Mouse (Mus musculus) liver, embryonic 13.5 days (tissue): ENCODE measurements around the gene Sh2b3. TPM values are rescaled to one million over a fixed set of nuclear protein-coding genes. Genes with fewer than 3 reads are reported as not detected.

ENCODE experiments used
- ATAC-seq: fragments of 200-750 bp; cut with Nextera tagmentation; 2 replicates; pipeline ENCODE4 v1.8.0; 2017; ENCODE audit warnings: low read depth, mild to moderate bottlenecking, moderate number of reproducible peaks, moderate library complexity
- DNase-seq: peaks from one replicate; pipeline ENCODE4 v3.0.0; 2022
- H3K27ac ChIP-seq: fragments of 300-500 bp; sonication (generic); 2 replicates; pipeline ENCODE4 v1.5.1; 2015; ENCODE audit warnings: moderate library complexity, mild to moderate bottlenecking, inconsistent platforms
- H3K27me3 ChIP-seq: fragments of 300-500 bp; sonication (generic); 2 replicates; pipeline ENCODE4 v1.6.1; 2015; ENCODE audit warnings: mild to moderate bottlenecking, inconsistent platforms
- H3K36me3 ChIP-seq: fragments of 300-500 bp; sonication (generic); 2 replicates; pipeline ENCODE4 v1.6.1; 2015; ENCODE audit warnings: mild to moderate bottlenecking, inconsistent platforms
- H3K4me1 ChIP-seq: fragments of 300-500 bp; sonication (generic); replicated peaks from 2 replicates; pipeline ENCODE4 v1.6.1; 2015; ENCODE audit warnings: inconsistent platforms
- H3K4me2 ChIP-seq: fragments of 300-500 bp; sonication (generic); 2 replicates; pipeline ENCODE4 v1.6.1; 2015; ENCODE audit warnings: inconsistent platforms, mild to moderate bottlenecking, moderate library complexity
- H3K4me3 ChIP-seq: fragments of 300-500 bp; sonication (generic); replicated peaks from 2 replicates; pipeline ENCODE4 v1.5.1; 2015; ENCODE audit warnings: mild to moderate bottlenecking, inconsistent platforms
- H3K9ac ChIP-seq: fragments of 300-500 bp; sonication (generic); 2 replicates; pipeline ENCODE4 v1.6.1; 2015; ENCODE audit warnings: mild to moderate bottlenecking, inconsistent platforms
- H3K9me3 ChIP-seq: fragments of 300-500 bp; sonication (generic); replicated peaks from 2 replicates; pipeline ENCODE4 v1.6.1; 2016; ENCODE audit warnings: inconsistent platforms
- WGBS: fragments of 180-500 bp; shearing (Covaris S2); methylation state at CpG from one replicate; pipeline ENCODE4 v1.1.7; 2015; ENCODE audit not compliant: insufficient replicate concordance; 5-methylcytosine and 5-hydroxymethylcytosine counted together
- microRNA-seq: library from miRNA; unstranded; fragments of <30 nt; microRNA quantifications from one replicate; pipeline ENCODE4, GENCODE M21; 2016
- polyA plus RNA-seq: library from polyadenylated mRNA; unstranded; fragments of >200 nt; fragmentation: Nextera tagmentation; extraction: Ambion mirVana; gene quantifications from 2 replicates; pipeline ENCODE4 v1.2.1, GENCODE M21; 2015

The Sh2b3 gene
- polyA plus RNA-seq, 1 experiment from 2014 or later: 6.1 TPM

DNA sequence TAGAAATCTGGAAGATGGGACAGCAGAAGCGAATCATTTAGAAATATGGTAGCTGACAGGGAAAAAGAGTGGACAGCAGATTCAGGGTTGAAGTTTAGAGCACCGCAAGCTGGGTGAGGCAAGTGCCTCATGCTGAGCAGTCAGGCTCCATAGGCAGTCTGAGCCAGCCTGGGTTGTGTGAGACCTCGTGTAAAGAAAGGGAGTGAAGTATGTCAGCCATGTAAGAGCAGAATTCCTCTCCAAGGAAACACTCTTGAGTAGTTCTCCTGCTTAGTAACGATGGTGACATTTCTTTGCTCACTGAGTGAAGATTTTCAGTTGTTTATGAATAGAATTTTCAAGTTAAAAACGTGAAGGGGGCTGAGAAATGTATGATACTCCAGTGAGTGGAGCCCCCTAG, 57.3 kb downstream of the Sh2b3 start:
- Histone ChIP-seq H3K36me3 (peaks cover 68% of the 10 kb centered on the region), H3K27me3 (no peaks in the 10 kb centered on the region), H3K9ac (no peak overlapping the region), H3K4me2 (no peak overlapping the region), H3K4me3 (no peak overlapping the region), H3K4me1 (no peaks in the 10 kb centered on the region), H3K9me3 (no peaks in the 10 kb centered on the region), H3K27ac (no peak overlapping the region)
- ATAC-seq (no peak), DNase-seq (no peak)
- 82% methylated on average over 5 of the region's 5 CpGs for WGBS

DNA sequence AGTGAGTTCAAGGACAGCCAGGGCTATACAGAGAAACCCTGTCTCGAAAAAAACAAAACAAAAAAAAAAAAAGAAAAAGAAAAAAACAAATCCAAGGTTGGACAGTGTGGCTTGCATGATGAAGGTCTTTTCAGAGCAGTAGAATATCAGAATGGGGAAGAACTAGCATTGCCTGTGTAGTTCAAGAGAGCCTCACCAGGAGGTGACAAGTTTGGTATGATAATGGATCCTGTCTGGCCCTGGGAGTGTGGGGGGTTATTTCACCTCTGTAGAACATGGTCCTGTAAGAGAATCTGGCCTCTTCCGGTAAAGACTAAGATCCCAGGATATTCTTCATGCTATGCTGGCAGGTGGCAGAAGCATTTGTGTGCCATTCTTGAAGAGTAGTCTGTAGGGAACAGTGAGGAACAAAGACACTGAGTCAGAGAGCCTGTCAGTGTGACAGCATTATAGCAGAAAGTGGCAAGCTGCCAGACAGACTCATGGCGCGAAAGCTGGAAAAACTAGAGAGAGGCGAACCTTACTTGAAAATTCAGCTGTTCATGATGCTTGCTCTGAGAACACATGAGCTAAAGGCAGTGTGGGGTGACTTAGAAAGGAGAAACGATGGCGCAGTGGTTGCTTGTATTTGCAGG, 58.8 kb downstream of the Sh2b3 start:
- Histone ChIP-seq H3K4me3 (no peak overlapping the region), H3K9me3 (no peaks in the 10 kb centered on the region), H3K27ac (no peak overlapping the region), H3K27me3 (no peaks in the 10 kb centered on the region), H3K9ac (no peak overlapping the region), H3K36me3 (peaks cover 67% of the 10 kb centered on the region), H3K4me2 (no peak overlapping the region), H3K4me1 (no peaks in the 10 kb centered on the region)
- DNase-seq (no peak), ATAC-seq (no peak)
- WGBS: 84% methylated on average over 7 of the region's 7 CpGs

DNA sequence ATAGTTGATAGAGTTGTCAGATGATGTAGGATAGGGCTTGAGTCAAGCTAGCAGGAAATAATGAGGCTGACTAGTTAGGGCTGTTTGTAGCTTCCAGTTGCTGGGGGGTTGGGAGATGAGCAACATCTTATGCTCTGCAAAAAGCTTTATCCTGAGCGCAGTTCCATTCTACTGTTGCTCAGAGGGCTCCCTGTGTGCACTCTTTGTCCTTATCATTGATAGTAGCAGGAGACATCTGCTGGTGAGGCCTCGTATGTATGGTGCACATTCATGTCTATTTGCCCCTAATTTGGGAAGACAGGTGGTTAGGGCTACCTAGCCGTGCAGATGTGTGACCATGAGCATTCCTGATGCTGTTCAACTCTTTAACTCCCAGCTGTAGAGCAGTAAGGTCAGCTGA, 65.8 kb downstream of the Sh2b3 start:
- no peaks in the 10 kb centered on the region for H3K9me3 ChIP-seq
- 38% methylated on average over 3 of the region's 3 CpGs for WGBS
- peaks cover 21% of the 10 kb centered on the region for H3K4me1 ChIP-seq
- H3K9ac ChIP-seq: no peak overlapping the region
- H3K27me3 ChIP-seq: no peaks in the 10 kb centered on the region
- H3K36me3 ChIP-seq: peaks cover 39% of the 10 kb centered on the region
- H3K4me2 ChIP-seq: no peak overlapping the region
- no peak overlapping the region for H3K27ac ChIP-seq
- DNase-seq: peak; percentile 14
- no peak overlapping the region for H3K4me3 ChIP-seq
- ATAC-seq: peak; percentile 79

DNA sequence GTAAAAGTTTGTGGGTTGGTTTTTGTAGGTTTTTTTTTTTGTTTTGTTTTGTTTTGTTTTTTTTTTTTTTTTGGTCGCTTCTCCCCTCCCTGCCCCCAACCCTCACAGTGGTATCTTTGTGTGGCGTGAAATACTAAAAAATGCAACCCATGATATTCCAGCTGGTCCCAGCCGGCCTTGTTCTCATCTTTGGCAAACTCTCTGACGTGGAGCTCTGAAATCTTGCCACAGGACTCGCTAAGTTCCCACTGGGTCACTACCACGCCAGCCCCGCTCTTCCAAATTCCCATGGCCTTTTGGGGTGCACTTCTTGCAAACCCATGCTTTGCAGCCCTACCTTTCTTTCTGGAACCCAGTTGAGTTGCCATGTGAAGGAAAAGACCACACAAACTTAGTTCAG, 67.6 kb downstream of the Sh2b3 start:
- H3K36me3 ChIP-seq: peaks cover 40% of the 10 kb centered on the region
- DNase-seq (no peak), ATAC-seq (no peak)
- no peaks in the 10 kb centered on the region for H3K9me3 ChIP-seq
- no peak overlapping the region for H3K27ac ChIP-seq
- no peak overlapping the region for H3K4me3 ChIP-seq
- no peak overlapping the region for H3K4me2 ChIP-seq
- WGBS: 75% methylated on average over 7 of the region's 7 CpGs
- peaks cover 21% of the 10 kb centered on the region for H3K4me1 ChIP-seq
- H3K9ac ChIP-seq: no peak overlapping the region
- no peaks in the 10 kb centered on the region for H3K27me3 ChIP-seq

DNA sequence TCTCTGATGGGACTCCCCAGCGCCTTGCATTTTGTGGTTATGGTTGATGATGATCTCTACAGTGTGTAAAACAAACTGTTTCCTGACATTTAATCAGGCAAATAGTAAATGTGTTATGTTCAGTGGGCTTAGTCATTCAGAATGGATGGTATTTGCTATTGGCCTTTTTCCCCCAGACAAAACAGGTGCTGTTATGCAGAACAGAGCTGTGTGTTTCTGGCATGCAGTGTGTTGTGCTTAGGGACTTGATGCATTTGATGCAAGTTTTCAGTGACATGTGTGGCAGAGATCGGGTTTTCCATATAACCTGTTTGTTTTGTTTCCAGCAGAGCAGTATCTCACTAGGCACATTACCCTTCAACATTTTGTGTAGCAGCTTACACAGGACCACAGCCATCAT, 69.9 kb downstream of the Sh2b3 start:
- Histone ChIP-seq H3K4me1 (peaks cover 23% of the 10 kb centered on the region), H3K36me3 (peaks cover 31% of the 10 kb centered on the region), H3K4me3 (no peak overlapping the region), H3K27me3 (no peaks in the 10 kb centered on the region), H3K4me2 (no peak overlapping the region), H3K9ac (no peak overlapping the region), H3K9me3 (no peaks in the 10 kb centered on the region), H3K27ac (no peak overlapping the region)
- DNase-seq (no peak), ATAC-seq (no peak)
- WGBS: 71% methylated on average over 2 of the region's 2 CpGs

DNA sequence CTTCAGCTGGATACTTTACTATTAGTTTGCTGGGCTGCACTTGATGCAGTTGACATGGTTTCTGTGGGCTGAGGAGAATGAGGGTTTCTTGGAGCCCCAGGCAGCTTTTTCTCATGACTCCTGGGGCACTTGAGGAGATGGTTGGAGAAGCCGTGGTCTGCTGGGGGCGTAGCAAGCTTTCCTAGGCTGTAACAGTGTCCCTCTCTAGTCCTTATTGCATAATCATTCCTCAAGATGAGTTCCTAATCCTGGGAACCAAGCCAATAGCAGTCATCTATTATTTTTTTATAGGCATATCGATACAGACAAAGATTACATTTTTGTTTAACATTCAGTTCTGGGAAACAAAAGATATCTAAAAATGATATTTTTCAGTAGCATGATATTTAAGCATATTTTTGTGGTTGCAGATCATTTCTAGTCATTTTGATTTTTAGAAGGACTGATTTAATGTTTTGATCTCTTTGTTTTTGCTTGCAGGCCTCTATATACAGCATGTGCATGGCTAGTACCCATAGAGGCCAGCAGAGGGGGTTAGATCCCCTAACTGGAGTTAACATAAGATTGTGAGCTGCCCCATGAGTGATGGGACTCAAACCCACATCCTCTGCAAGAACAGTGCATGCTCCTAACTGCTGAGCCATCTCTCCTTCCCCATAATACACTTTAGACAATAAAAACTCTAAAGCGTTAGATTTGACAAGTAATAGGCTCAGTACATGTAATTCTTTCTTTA, 71.2 kb downstream of the Sh2b3 start:
- Histone ChIP-seq H3K4me1 (peaks cover 14% of the 10 kb centered on the region), H3K36me3 (peaks cover 27% of the 10 kb centered on the region), H3K9ac (no peak overlapping the region), H3K27me3 (no peaks in the 10 kb centered on the region), H3K27ac (no peak overlapping the region), H3K4me2 (no peak overlapping the region), H3K4me3 (no peak overlapping the region), H3K9me3 (no peaks in the 10 kb centered on the region)
- DNase-seq (no peak), ATAC-seq (no peak)
- 88% methylated on average over 4 of the region's 4 CpGs for WGBS

Small RNAs within 50 kb of the gene (microRNA-seq; reads per million reads assigned to microRNA genes)
- gene Mir7031: not detected

Other genes with a start within 250 kb of the Sh2b3 start
- 123 and 138 TPM in 2 replicates for gene Aldh2, start 243.8 kb downstream of the Sh2b3 start, polyA plus RNA-seq
- 1.4 TPM in 2 replicates for gene Acad12, start 218.7 kb downstream of the Sh2b3 start, polyA plus RNA-seq
- gene Acad10, start 177.1 kb downstream of the Sh2b3 start, polyA plus RNA-seq: 2.0 and 2.4 TPM in 2 replicates
- gene Brap, start 177.1 kb downstream of the Sh2b3 start, polyA plus RNA-seq: 23.9 and 25.5 TPM in 2 replicates
- gene Atxn2, start 126.3 kb downstream of the Sh2b3 start, polyA plus RNA-seq: 16.0 and 17.6 TPM in 2 replicates
- 3.7 and 4.0 TPM in 2 replicates for gene Pheta1, start 11.3 kb upstream of the Sh2b3 start, polyA plus RNA-seq
- gene Cux2, start 212.5 kb upstream of the Sh2b3 start, polyA plus RNA-seq: 0.59 and 0.88 TPM in 2 replicates